Mouse (Mus musculus) kidney, embryonic 14.5 days (tissue): ENCODE data around the gene Ecm1. TPM values are rescaled to one million over a fixed set of nuclear protein-coding genes. Genes with fewer than 3 reads are reported as not detected.

Source experiments
- ATAC-seq: fragments of 200-750 bp; cut with Nextera tagmentation; 2 replicates; pipeline ENCODE4 v1.8.0; 2017; ENCODE audit warnings: moderate number of reproducible peaks, mild to moderate bottlenecking, moderate TSS enrichment, moderate library complexity; ENCODE audit not compliant: low FRiP score, low TSS enrichment
- H3K27ac ChIP-seq: fragments of 300-500 bp; sonication (generic); 2 replicates; pipeline ENCODE4 v1.5.1; 2014; ENCODE audit warnings: low read depth, mild to moderate bottlenecking, low read length, moderate library complexity, mixed read lengths
- H3K27me3 ChIP-seq: fragments of 300-500 bp; sonication (generic); 2 replicates; pipeline ENCODE4 v1.6.1; 2014; ENCODE audit warnings: mild to moderate bottlenecking, low read length; ENCODE audit not compliant: control insufficient read depth, insufficient read depth
- H3K36me3 ChIP-seq: fragments of 300-500 bp; sonication (generic); 2 replicates; pipeline ENCODE4 v1.6.1; 2014; ENCODE audit warnings: low read length, mixed read lengths; ENCODE audit not compliant: control insufficient read depth, insufficient read depth
- H3K4me1 ChIP-seq: fragments of 300-500 bp; sonication (generic); 2 replicates; pipeline ENCODE4 v1.6.1; 2014; ENCODE audit warnings: low read length, mixed read lengths; ENCODE audit not compliant: control insufficient read depth, insufficient read depth
- H3K4me2 ChIP-seq: fragments of 300-500 bp; sonication (generic); replicated peaks from 2 replicates; pipeline ENCODE4 v1.6.1; 2014; ENCODE audit warnings: low read depth, mild to moderate bottlenecking, low read length
- H3K4me3 ChIP-seq: fragments of 300-500 bp; sonication (generic); 2 replicates; pipeline ENCODE4 v1.5.1; 2014; ENCODE audit warnings: mild to moderate bottlenecking, low read length
- H3K9ac ChIP-seq: fragments of 300-500 bp; sonication (generic); 2 replicates; pipeline ENCODE4 v1.6.1; 2014; ENCODE audit warnings: low read depth, mild to moderate bottlenecking, low read length, moderate library complexity
- H3K9me3 ChIP-seq: fragments of 300-500 bp; sonication (generic); 2 replicates; pipeline ENCODE4 v1.6.1; 2016; ENCODE audit warnings: low read length; ENCODE audit not compliant: control insufficient read depth
- WGBS: fragments of 180-500 bp; shearing (Covaris S2); extraction: QIAGEN DNeasy Blood & Tissue Kit; methylation state at CpG from one replicate; pipeline ENCODE4 v1.1.7; 2014; 5-methylcytosine and 5-hydroxymethylcytosine counted together
- polyA plus RNA-seq: library from polyadenylated mRNA; unstranded; fragments of >200 nt; fragmentation: Nextera tagmentation; extraction: Ambion mirVana; gene quantifications from 2 replicates; pipeline ENCODE4 v1.2.1, GENCODE M21; 2014

Ecm1 gene
- polyA plus RNA-seq, 1 experiment from 2014 or later, result 204 TPM

GRCm38 (mm10) chr3:95732297-95732696 lies 7.1 kb downstream of the Ecm1 start:
- no peak overlapping the region for H3K27ac ChIP-seq
- no peak for ATAC-seq

GRCm38 (mm10) chr3:95731802-95732201 lies 7.6 kb downstream of the Ecm1 start:
- H3K4me3 ChIP-seq, result no peak overlapping the region
- H3K9me3 ChIP-seq, result no peaks in the 10 kb centered on the region
- no peak for ATAC-seq
- H3K36me3 ChIP-seq, result peaks cover 19% of the 10 kb centered on the region
- H3K4me1 ChIP-seq, result peaks cover 7% of the 10 kb centered on the region; the same call in 1 of the 2 replicates
- H3K27ac ChIP-seq, result no peak overlapping the region
- H3K9ac ChIP-seq, result no peak overlapping the region
- no peaks in the 10 kb centered on the region for H3K27me3 ChIP-seq
- 88% methylated on average over 4 of the region's 4 CpGs for WGBS
- H3K4me2 ChIP-seq, result no peak overlapping the region

More at GRCm38 (mm10) chr3:95732297-95732696, 7.1 kb downstream of the Ecm1 start:
- Histone ChIP-seq H3K9ac (no peak overlapping the region), H3K36me3 (peaks cover 19% of the 10 kb centered on the region), H3K27me3 (no peaks in the 10 kb centered on the region), H3K9me3 (no peaks in the 10 kb centered on the region), H3K4me2 (no peak overlapping the region), H3K4me1 (peaks cover 8% of the 10 kb centered on the region; the same call in 1 of the 2 replicates), H3K4me3 (no peak overlapping the region)
- WGBS, result 97% methylated on average over 9 of the region's 9 CpGs

GRCm38 (mm10) chr3:95730431-95730830 lies 8.9 kb downstream of the Ecm1 start:
- Histone ChIP-seq H3K27ac (no peak overlapping the region), H3K4me2 (no peak overlapping the region), H3K27me3 (no peaks in the 10 kb centered on the region), H3K36me3 (peaks cover 14% of the 10 kb centered on the region), H3K4me1 (peaks cover 7% of the 10 kb centered on the region; the same call in 1 of the 2 replicates), H3K9me3 (no peaks in the 10 kb centered on the region), H3K4me3 (no peak overlapping the region), H3K9ac (no peak overlapping the region)
- WGBS, result 68% methylated on average over 7 of the region's 7 CpGs
- no peak for ATAC-seq

GRCm38 (mm10) chr3:95728906-95729305 lies 10.5 kb downstream of the Ecm1 start:
- peaks cover 7% of the 10 kb centered on the region; the same call in 1 of the 2 replicates for H3K4me1 ChIP-seq

GRCm38 (mm10) chr3:95726696-95727358 lies 12.5 kb downstream of the Ecm1 start:
- Histone ChIP-seq H3K9ac (no peak overlapping the region), H3K27ac (no peak overlapping the region), H3K4me2 (no peak overlapping the region), H3K27me3 (no peaks in the 10 kb centered on the region), H3K4me3 (no peak overlapping the region), H3K4me1 (no peaks in the 10 kb centered on the region), H3K36me3 (no peaks in the 10 kb centered on the region), H3K9me3 (no peaks in the 10 kb centered on the region)
- no peak for ATAC-seq
- 73% methylated on average over 7 of the region's 7 CpGs for WGBS

More at GRCm38 (mm10) chr3:95728906-95729305, 10.5 kb downstream of the Ecm1 start:
- H3K4me3 ChIP-seq, result no peak overlapping the region
- H3K27ac ChIP-seq, result no peak overlapping the region
- no peak for ATAC-seq
- no peak overlapping the region for H3K4me2 ChIP-seq
- 94% methylated on average over 2 of the region's 2 CpGs for WGBS
- H3K9ac ChIP-seq, result no peak overlapping the region
- no peaks in the 10 kb centered on the region for H3K27me3 ChIP-seq
- H3K9me3 ChIP-seq, result no peaks in the 10 kb centered on the region
- H3K36me3 ChIP-seq, result 0 out of 2 replicates have a peak, but pooled peaks cover under 1% of the 10 kb centered on the region

GRCm38 (mm10) chr3:95725863-95726262 lies 13.5 kb downstream of the Ecm1 start:
- Histone ChIP-seq H3K9me3 (no peaks in the 10 kb centered on the region), H3K4me1 (no peaks in the 10 kb centered on the region), H3K4me3 (no peak overlapping the region), H3K9ac (no peak overlapping the region), H3K27me3 (no peaks in the 10 kb centered on the region), H3K27ac (no peak overlapping the region), H3K4me2 (no peak overlapping the region), H3K36me3 (no peaks in the 10 kb centered on the region)
- 84% methylated on average over 7 of the region's 7 CpGs for WGBS
- no peak for ATAC-seq

- ATAC-seq, result no peak
- Histone ChIP-seq H3K9me3 (no peaks in the 10 kb centered on the region), H3K36me3 (no peaks in the 10 kb centered on the region), H3K27me3 (no peaks in the 10 kb centered on the region), H3K4me1 (no peaks in the 10 kb centered on the region), H3K4me3 (no peak overlapping the region), H3K9ac (no peak overlapping the region), H3K27ac (0 out of 2 replicates have a peak overlapping the region, but pooled peaks have one; percentile 24), H3K4me2 (no peak overlapping the region)
- WGBS, result 61% methylated on average over 3 of the region's 3 CpGs
Measured at GRCm38 (mm10) chr3:95722386-95722785, 17.0 kb downstream of the Ecm1 start.

GRCm38 (mm10) chr3:95718153-95718552 lies 21.2 kb downstream of the Ecm1 start:
- H3K9ac ChIP-seq, result no peak overlapping the region
- no peaks in the 10 kb centered on the region for H3K36me3 ChIP-seq
- H3K4me1 ChIP-seq, result no peaks in the 10 kb centered on the region
- H3K27ac ChIP-seq, result no peak overlapping the region
- H3K9me3 ChIP-seq, result no peaks in the 10 kb centered on the region; the same call in 1 of the 2 replicates
- H3K27me3 ChIP-seq, result no peaks in the 10 kb centered on the region
- no peak for ATAC-seq
- no peak overlapping the region for H3K4me3 ChIP-seq
- no peak overlapping the region for H3K4me2 ChIP-seq
- WGBS, result 90% methylated on average over 2 of the region's 2 CpGs

GRCm38 (mm10) chr3:95716075-95716474 lies 23.3 kb downstream of the Ecm1 start:
- Histone ChIP-seq H3K4me1 (no peaks in the 10 kb centered on the region), H3K9me3 (peaks cover 3% of the 10 kb centered on the region; the same call in 1 of the 2 replicates), H3K27me3 (no peaks in the 10 kb centered on the region), H3K36me3 (no peaks in the 10 kb centered on the region), H3K4me3 (no peak overlapping the region), H3K27ac (no peak overlapping the region), H3K9ac (no peak overlapping the region), H3K4me2 (no peak overlapping the region)
- WGBS, result 63% methylated on average over 1 of the region's 1 CpGs
- no peak for ATAC-seq
